Mouse (Mus musculus) left cerebral cortex, postnatal 14 days (tissue): ENCODE results near the gene Ankrd63. TPM values are rescaled to one million over a fixed set of nuclear protein-coding genes. Genes with fewer than 3 reads are reported as not detected.

Experiments used
- DNase-seq, 2 experiments: peaks; one replicate each; pipeline ENCODE4 v3.0.0; 2021 to 2022; ENCODE audit warnings: low spot score in 2 of 2, mixed read lengths in 1 of 2
- intact Hi-C: fragments of 180-260 bp; cut with DNase I; formaldehyde crosslinking; loops from one replicate; pipeline ENCODE4 v1.15.1; 2025
- long read RNA-seq, 2 experiments: library from polyadenylated mRNA; stranded (forward); transcript quantifications; one replicate each; pipeline ENCODE4 v2.0.0; 2021
- total RNA-seq, 2 experiments: library from RNA; stranded (reverse); gene quantifications; 2 replicates each; pipeline ENCODE4 v1.2.3; 2021

Gene Ankrd63
- 10 to 100 TPM; 15.7 to 17.3 TPM for total RNA-seq
- long read RNA-seq, experiment 1, full-length matches to known transcripts = 13 of 13 reads
- long read RNA-seq, experiment 1, partial matches to known transcripts = 0 of 13 reads
- long read RNA-seq, experiment 1, other reads (novel, unspliced or antisense) = 0 of 13 reads
- long read RNA-seq, experiment 2, full-length matches to known transcripts = 7 of 8 reads
- long read RNA-seq, experiment 2, partial matches to known transcripts = 0 of 8 reads
- long read RNA-seq, experiment 2, other reads (novel, unspliced or antisense) = 1 of 8 reads

- DNase-seq = peak in 1 of 2 experiments; percentile 61
- intact Hi-C loops = loop anchor here (5.0 kb wide), 1 partner anchor 178 kb away; no protein-coding TSS in a partner anchor
Measured at GRCm38 (mm10) chr2:118703913-118704730, at the start of gene Ankrd63. Gene Ankrd63, minus strand, starts transcription at chr2:118703963.

- intact Hi-C loops = no loop called here
- DNase-seq = no peak
Measured at GRCm38 (mm10) chr2:118752792-118753108, 49.0 kb upstream of the Ankrd63 start.

- intact Hi-C loops = no loop called here
Measured at GRCm38 (mm10) chr2:118751896-118752791, 48.4 kb upstream of the Ankrd63 start.

GRCm38 (mm10) chr2:118750476-118750875 lies 46.7 kb upstream of the Ankrd63 start:
- intact Hi-C loops = no loop called here
- DNase-seq = no peak

More at GRCm38 (mm10) chr2:118751896-118752791, 48.4 kb upstream of the Ankrd63 start:
- no peak for DNase-seq

- no peak for DNase-seq
- intact Hi-C loops = loop anchor here (10.0 kb wide), 1 partner anchor 265 kb away; no protein-coding TSS in a partner anchor
Measured at GRCm38 (mm10) chr2:118749341-118749884, 45.6 kb upstream of the Ankrd63 start.

GRCm38 (mm10) chr2:118747301-118747960 lies 43.7 kb upstream of the Ankrd63 start:
- DNase-seq = no peak
- intact Hi-C loops = loop anchor here (10.0 kb wide), 1 partner anchor 263 kb away; no protein-coding TSS in a partner anchor

GRCm38 (mm10) chr2:118745915-118746901 lies 42.4 kb upstream of the Ankrd63 start:
- DNase-seq = no peak
- intact Hi-C loops = loop anchor here (2.0 to 10.0 kb wide), 3 partner anchors 33 to 261 kb away; partner anchors contain the start of gene Disp2

GRCm38 (mm10) chr2:118745232-118745884 lies 41.6 kb upstream of the Ankrd63 start, which contains the start of gene Inafm2:
Gene Inafm2, plus strand, starts transcription at chr2:118745758.
- intact Hi-C loops = loop anchor here (2.0 to 10.0 kb wide), 3 partner anchors 33 to 261 kb away; partner anchors contain the start of gene Disp2
- peak; percentile 85 to 91 for DNase-seq

- intact Hi-C loops = loop anchor here (2.0 to 10.0 kb wide), 3 partner anchors 34 to 260 kb away; partner anchors contain the start of gene Disp2
- DNase-seq = no peak
Measured at GRCm38 (mm10) chr2:118744621-118745020, 40.9 kb upstream of the Ankrd63 start.

- intact Hi-C loops = loop anchor here (10.0 kb wide), 1 partner anchor 259 kb away; no protein-coding TSS in a partner anchor
- DNase-seq = peak in 1 of 2 experiments; percentile 58
Measured at GRCm38 (mm10) chr2:118743261-118743943, 39.6 kb upstream of the Ankrd63 start.

- peak in 1 of 2 experiments; percentile 65 for DNase-seq
- intact Hi-C loops = loop anchor here (10.0 kb wide), 1 partner anchor 256 kb away; no protein-coding TSS in a partner anchor
Measured at GRCm38 (mm10) chr2:118741183-118741582, 37.4 kb upstream of the Ankrd63 start.

- intact Hi-C loops = loop anchor here (10.0 kb wide), 1 partner anchor 256 kb away; no protein-coding TSS in a partner anchor
- no peak for DNase-seq
Measured at GRCm38 (mm10) chr2:118740341-118740740, 36.6 kb upstream of the Ankrd63 start.

- peak; percentile 62 to 67 for DNase-seq
- intact Hi-C loops = loop anchor here (5.0 kb wide), 1 partner anchor 96 kb away; no protein-coding TSS in a partner anchor
Measured at GRCm38 (mm10) chr2:118733341-118733740, 29.6 kb upstream of the Ankrd63 start.

- intact Hi-C loops = loop anchor here (2.0 to 5.0 kb wide), 2 partner anchors 31 to 95 kb away; no protein-coding TSS in a partner anchor
- no peak for DNase-seq
Measured at GRCm38 (mm10) chr2:118731981-118732380, 28.2 kb upstream of the Ankrd63 start.

GRCm38 (mm10) chr2:118730622-118730915 lies 26.8 kb upstream of the Ankrd63 start:
- intact Hi-C loops = loop anchor here (2.0 to 5.0 kb wide), 2 partner anchors 30 to 93 kb away; no protein-coding TSS in a partner anchor
- DNase-seq = peak; percentile 76 to 86
